Mouse (Mus musculus) MEL (cell line): ENCODE measurements at regions not wholly inside any gene's neighbourhood (a gene's known extent, or its start where the extent isn't known, plus 50 kb on each side); places are given as distances from the start of the nearest gene placed in this dataset.

ENCODE experiments used
- DNase-seq: peaks from one replicate; pipeline ENCODE4 v3.0.0; 2011; ENCODE audit warnings: low read depth, low spot score
- H3K27ac ChIP-seq: 2 replicates; pipeline ENCODE4 v1.5.1; 2012; ENCODE audit warnings: low read depth, mild to moderate bottlenecking, control low read depth, low read length, moderate library complexity; ENCODE audit not compliant: control insufficient read depth
- H3K27me3 ChIP-seq, 2 experiments: fragments of 150-350 bp in 1 of 2; sonication (generic) in 1 of 2; 2 replicates each; pipeline ENCODE4 v1.6.1; 2012; ENCODE audit warnings: low read length in 2 of 2, mild to moderate bottlenecking in 2 of 2, improper control_type of control experiment in 1 of 2, moderate library complexity in 1 of 2; ENCODE audit not compliant: insufficient read depth in 2 of 2, control insufficient read depth in 1 of 2
- H3K36me3 ChIP-seq, 2 experiments: 2 replicates each; pipeline ENCODE4 v1.6.1; 2012 to 2014; ENCODE audit warnings: low read length in 2 of 2, improper control_type of control experiment in 1 of 2, inconsistent platforms in 1 of 2, mild to moderate bottlenecking in 1 of 2; ENCODE audit not compliant: insufficient read depth in 2 of 2, control insufficient read depth in 1 of 2
- H3K4me1 ChIP-seq, 2 experiments: fragments of 150-350 bp in 1 of 2; sonication (generic) in 1 of 2; 2 replicates each; pipeline ENCODE4 v1.6.1; 2012; ENCODE audit warnings: low read length in 2 of 2, improper control_type of control experiment in 1 of 2, mild to moderate bottlenecking in 1 of 2; ENCODE audit not compliant: insufficient read depth in 2 of 2, control insufficient read depth in 1 of 2
- H3K4me3 ChIP-seq, 2 experiments: fragments of 150-350 bp in 1 of 2; sonication (generic) in 1 of 2; 2 replicates each; pipeline ENCODE4 v1.5.1; 2012; ENCODE audit warnings: low read depth in 2 of 2, low read length in 2 of 2, mild to moderate bottlenecking in 2 of 2, moderate library complexity in 2 of 2, control low read depth in 1 of 2, improper control_type of control experiment in 1 of 2; ENCODE audit not compliant: control insufficient read depth in 1 of 2, insufficient read depth in 1 of 2
- H3K79me2 ChIP-seq: 2 replicates; pipeline ENCODE4 v1.6.1; 2012; ENCODE audit warnings: mild to moderate bottlenecking, low read length, moderate library complexity; ENCODE audit not compliant: control insufficient read depth, poor library complexity, insufficient read depth
- H3K9ac ChIP-seq: 2 replicates; pipeline ENCODE4 v1.6.1; 2012; ENCODE audit warnings: low read depth, mild to moderate bottlenecking, control low read depth, low read length, moderate library complexity; ENCODE audit not compliant: control insufficient read depth, poor library complexity, severe bottlenecking
- H3K9me3 ChIP-seq: fragments of 150-350 bp; sonication (generic); replicated peaks from 2 replicates; pipeline ENCODE4 v1.6.1; 2012; ENCODE audit warnings: mild to moderate bottlenecking, low read length, improper control_type of control experiment, moderate library complexity; ENCODE audit not compliant: insufficient read depth
- E2F4 ChIP-seq: IDR thresholded peaks from 2 replicates; pipeline ENCODE4 v1.6.1; 2011; ENCODE audit warnings: low read depth, low read length, improper control_type of control experiment, borderline replicate concordance
- ETS1 ChIP-seq: IDR thresholded peaks from 2 replicates; pipeline ENCODE4 v1.6.1; 2012; ENCODE audit warnings: low read depth, mild to moderate bottlenecking, inconsistent platforms, low read length, improper control_type of control experiment, moderate library complexity
- GABPA ChIP-seq: IDR thresholded peaks from 2 replicates; pipeline ENCODE4 v1.6.1; 2012; ENCODE audit warnings: low read depth, mild to moderate bottlenecking, inconsistent platforms, low read length, improper control_type of control experiment, moderate library complexity
- MEF2A ChIP-seq: IDR thresholded peaks from 2 replicates; pipeline ENCODE4 v1.6.1; 2014; ENCODE audit warnings: low read depth, mild to moderate bottlenecking, inconsistent platforms, low read length, improper control_type of control experiment; ENCODE audit not compliant: poor library complexity, insufficient replicate concordance, severe bottlenecking; ENCODE audit errors: extremely low read depth
- MYB ChIP-seq: IDR thresholded peaks from 2 replicates; pipeline ENCODE4 v1.6.1; 2011; ENCODE audit warnings: mild to moderate bottlenecking, low read depth, low read length, improper control_type of control experiment
- MYC ChIP-seq: IDR thresholded peaks from 2 replicates; pipeline ENCODE4 v1.6.1; 2011; ENCODE audit warnings: low read depth, mild to moderate bottlenecking, low read length, improper control_type of control experiment, moderate library complexity
- NELFE ChIP-seq: IDR thresholded peaks from 2 replicates; pipeline ENCODE4 v1.6.1; 2011; ENCODE audit warnings: low read depth, low read length, improper control_type of control experiment
- POLR2A ChIP-seq, 2 experiments: IDR thresholded peaks; 2 replicates each; pipeline ENCODE4 v1.6.1; 2011 to 2012; ENCODE audit warnings: low read length in 2 of 2, mild to moderate bottlenecking in 2 of 2, control low read depth in 1 of 2, improper control_type of control experiment in 1 of 2, low read depth in 1 of 2, moderate library complexity in 1 of 2; ENCODE audit not compliant: control insufficient read depth in 1 of 2, insufficient read depth in 1 of 2, poor library complexity in 1 of 2
- POLR2AphosphoS2 ChIP-seq: IDR thresholded peaks from 2 replicates; pipeline ENCODE4 v1.6.1; 2011; ENCODE audit warnings: low read length, improper control_type of control experiment
- RCOR1 ChIP-seq: IDR thresholded peaks from 2 replicates; pipeline ENCODE4 v1.6.1; 2012; ENCODE audit warnings: low read depth, mild to moderate bottlenecking, inconsistent platforms, low read length, improper control_type of control experiment
- TAL1 ChIP-seq: IDR thresholded peaks from 2 replicates; pipeline ENCODE4 v1.6.1; 2012; ENCODE audit warnings: mild to moderate bottlenecking, inconsistent platforms, low read length, moderate library complexity, mixed read lengths
- TCF12 ChIP-seq: IDR thresholded peaks from 2 replicates; pipeline ENCODE4 v1.6.1; 2014; ENCODE audit warnings: low read depth, mild to moderate bottlenecking, inconsistent platforms, low read length, improper control_type of control experiment, moderate library complexity
- UBTF ChIP-seq: IDR thresholded peaks from 2 replicates; pipeline ENCODE4 v1.6.1; 2012; ENCODE audit warnings: low read depth, mild to moderate bottlenecking, inconsistent platforms, low read length, improper control_type of control experiment, moderate library complexity, borderline replicate concordance; ENCODE audit not compliant: insufficient read depth
- USF1 ChIP-seq: IDR thresholded peaks from 2 replicates; pipeline ENCODE4 v1.6.1; 2014; ENCODE audit warnings: low read depth, mild to moderate bottlenecking, inconsistent platforms, low read length, improper control_type of control experiment, moderate library complexity
- USF2 ChIP-seq, 2 experiments: IDR thresholded peaks; 2 replicates each; pipeline ENCODE4 v1.6.1; 2011 to 2012; ENCODE audit warnings: improper control_type of control experiment in 2 of 2, low read length in 2 of 2, borderline replicate concordance in 1 of 2, inconsistent platforms in 1 of 2, low read depth in 1 of 2, mild to moderate bottlenecking in 1 of 2; ENCODE audit not compliant: insufficient read depth in 1 of 2
- ZMIZ1 ChIP-seq: IDR thresholded peaks from 2 replicates; pipeline ENCODE4 v1.6.1; 2012; ENCODE audit warnings: low read depth, mild to moderate bottlenecking, inconsistent platforms, low read length, improper control_type of control experiment, moderate library complexity

DNA sequence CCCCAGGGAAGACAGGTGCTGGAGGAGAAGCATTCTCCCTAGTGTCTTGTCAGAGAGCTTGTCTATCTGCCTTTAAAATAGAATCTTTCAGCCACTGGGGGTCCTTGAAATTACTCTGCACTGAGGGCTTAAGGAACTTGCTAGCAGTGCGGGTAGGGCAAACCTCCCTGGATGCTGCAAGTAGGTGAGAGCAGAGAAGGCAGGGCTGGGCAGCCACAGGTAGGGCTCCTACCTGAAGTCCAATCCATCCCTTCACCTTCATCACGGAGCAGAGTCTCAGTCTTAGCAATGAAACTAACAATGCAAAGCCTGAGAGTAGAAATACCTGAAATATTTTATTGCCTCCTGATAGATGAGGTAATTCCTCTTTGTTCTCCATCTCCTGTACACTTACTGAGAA lies 961.2 kb upstream of the Car8 start:
- H3K36me3 ChIP-seq, result no peaks in the 10 kb centered on the region
- no peak overlapping the region for H3K4me3 ChIP-seq
- H3K9me3 ChIP-seq, result no peaks in the 10 kb centered on the region
- no peaks in the 10 kb centered on the region for H3K27me3 ChIP-seq
- H3K79me2 ChIP-seq, result no peaks in the 10 kb centered on the region
- H3K27ac ChIP-seq, result no peak overlapping the region
- no peak for TF ChIP-seq RCOR1
- no peak for TF ChIP-seq TCF12
- H3K4me1 ChIP-seq, result no peaks in the 10 kb centered on the region
- H3K9ac ChIP-seq, result no peak overlapping the region
- no peak for DNase-seq

- no peaks in the 10 kb centered on the region for H3K4me1 ChIP-seq
- no peak overlapping the region for H3K9ac ChIP-seq
- H3K79me2 ChIP-seq, result no peaks in the 10 kb centered on the region
- TF ChIP-seq POLR2AphosphoS2 (no peak), MYB (no peak), ETS1 (no peak), UBTF (no peak), USF2 (IDR thresholded peaks at IDR 0.05; ENCODE audit: borderline replicate concordance in 1 of 2, insufficient read depth in 1 of 2, low read depth in 1 of 2, low read length in 2 of 2) (no peak), USF1 (no peak), TAL1 (no peak), ZMIZ1 (no peak), RCOR1 (no peak)
- no peaks in the 10 kb centered on the region for H3K36me3 ChIP-seq
- H3K4me3 ChIP-seq, result no peak overlapping the region
- no peaks in the 10 kb centered on the region for H3K27me3 ChIP-seq
- no peak for DNase-seq
- no peak overlapping the region for H3K27ac ChIP-seq
- H3K9me3 ChIP-seq, result no peaks in the 10 kb centered on the region
Measured at GRCm38 (mm10) chr4:9196435-9196834, 957.6 kb upstream of the Car8 start.

DNA sequence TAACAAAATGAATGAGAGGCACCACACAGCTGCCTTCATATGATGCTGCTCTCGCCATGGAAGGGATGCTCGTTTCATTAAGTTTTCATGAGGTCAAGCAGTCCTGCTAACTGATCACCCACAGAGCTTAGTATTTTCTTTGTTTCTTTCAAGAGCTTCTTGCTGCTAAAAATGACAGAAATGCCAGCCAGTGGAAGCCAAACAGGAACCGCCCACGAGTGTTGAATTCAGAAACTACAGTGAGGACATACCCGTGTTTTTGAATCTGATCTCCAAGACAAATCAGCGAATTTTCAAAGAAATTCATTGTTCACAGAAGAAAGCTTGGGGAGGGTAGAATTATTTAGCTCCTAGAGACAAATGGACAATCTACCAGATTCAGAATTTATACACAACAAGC lies 954.3 kb upstream of the Car8 start:
- no peaks in the 10 kb centered on the region; a peak in 1 of 4 replicates for H3K27me3 ChIP-seq
- TF ChIP-seq USF1 (no peak), NELFE (no peak), E2F4 (no peak), MYC (no peak), GABPA (no peak), MEF2A (no peak), TAL1 (no peak), POLR2A (IDR thresholded peaks at IDR 0.05; ENCODE audit: control insufficient read depth in 1 of 2, insufficient read depth in 1 of 2, low read depth in 1 of 2, low read length in 2 of 2, poor library complexity in 1 of 2) (no peak), USF2 (IDR thresholded peaks at IDR 0.05; ENCODE audit: borderline replicate concordance in 1 of 2, insufficient read depth in 1 of 2, low read depth in 1 of 2, low read length in 2 of 2) (no peak)
- TF ChIP-seq, all 39 proteins: peak for 0
- H3K9me3 ChIP-seq, result no peaks in the 10 kb centered on the region

More for the DNA sequence above, 954.3 kb upstream of the Car8 start:
- no peaks in the 10 kb centered on the region for H3K4me1 ChIP-seq
- no peak overlapping the region for H3K9ac ChIP-seq
- H3K4me3 ChIP-seq, result no peak overlapping the region
- DNase-seq, result no peak
- H3K79me2 ChIP-seq, result no peaks in the 10 kb centered on the region
- no peak overlapping the region for H3K27ac ChIP-seq
- H3K36me3 ChIP-seq, result no peaks in the 10 kb centered on the region
